ENCODE assay signal across 8 mouse cellular contexts in the genomic region with DNA sequence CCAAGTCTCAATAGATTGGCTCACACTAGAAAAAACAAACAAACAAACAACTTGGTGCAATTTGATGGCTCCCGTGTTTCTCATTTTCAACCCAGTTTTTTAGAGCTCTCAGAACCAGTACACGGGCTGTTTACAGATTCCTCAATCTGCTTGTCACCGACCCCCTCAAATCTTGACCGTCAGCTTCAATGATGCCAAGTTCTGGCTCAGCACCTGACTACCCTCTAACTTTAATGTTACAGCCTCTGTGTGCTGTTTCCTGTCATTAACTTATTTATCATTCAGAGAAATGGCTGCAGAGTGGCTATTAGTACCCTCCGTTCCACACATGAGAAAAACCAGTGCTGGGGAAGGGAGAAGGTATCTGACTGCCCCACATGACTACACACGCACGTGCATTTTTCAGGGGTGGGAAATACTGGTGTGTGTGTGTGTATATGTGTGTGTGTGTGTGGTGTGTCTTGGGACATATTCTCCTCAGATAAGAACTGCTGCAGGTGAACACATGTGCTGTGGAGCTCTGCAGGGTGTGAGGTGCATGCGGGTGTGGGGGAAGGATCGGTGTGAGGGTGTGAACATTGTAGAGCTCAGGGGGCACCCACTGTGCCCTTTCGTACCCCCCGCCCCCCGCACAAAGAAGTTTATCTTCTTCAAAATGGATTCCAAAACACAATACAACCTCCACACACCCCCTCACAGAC.
DNase-seq lines count a peak whose midpoint lies in the region; ATAC-seq lines count a peak whose summit lies in the region.

No protein-coding gene starts in this region.

- no peak for DNase-seq in forebrain, embryonic 11.5 days (ENCODE audit: low spot score)
- no peak for DNase-seq in neural tube, embryonic 11.5 days (ENCODE audit: low spot score)
- DNase-seq in neural tube, embryonic 10.5 days (ENCODE audit: extremely low spot score, low spot score): no peak
- no peak for DNase-seq in liver, embryonic 11.5 days (ENCODE audit: low spot score)
- no peak for DNase-seq in ovary, adult 18-20 months (ENCODE audit: low spot score)
- no peak for DNase-seq in thymus, adult 18-20 months
- DNase-seq in cerebellum, postnatal 36 days: no peak

- no peak overlapping the region for H3K27ac ChIP-seq in forebrain, embryonic 12.5 days
- H3K27ac ChIP-seq in forebrain, embryonic 11.5 days (ENCODE audit: low read depth, low read length): no peak overlapping the region
- H3K27ac ChIP-seq in neural tube, embryonic 11.5 days (ENCODE audit: low read depth, low read length): 0 out of 2 replicates have a peak overlapping the region, but pooled peaks have one; percentile 6
- peak overlapping the region; percentile 72; the same call in 1 of the 2 replicates for H3K27ac ChIP-seq in liver, embryonic 11.5 days (ENCODE audit: low read depth, low read length)

- H3K4me3 ChIP-seq in forebrain, embryonic 12.5 days (replicated peaks): no peak overlapping the region
- H3K4me3 ChIP-seq in forebrain, embryonic 11.5 days (ENCODE audit: low read depth, low read length): no peak overlapping the region
- no peak overlapping the region for H3K4me3 ChIP-seq in neural tube, embryonic 11.5 days (ENCODE audit: low read depth, low read length)
- H3K4me3 ChIP-seq in liver, embryonic 11.5 days (ENCODE audit: low read depth, low read length): no peak overlapping the region

- no peak overlapping the region for H3K4me2 ChIP-seq in forebrain, embryonic 12.5 days
- no peak overlapping the region for H3K4me2 ChIP-seq in forebrain, embryonic 11.5 days (ENCODE audit: low read depth, low read length, severe bottlenecking)
- no peak overlapping the region for H3K4me2 ChIP-seq in neural tube, embryonic 11.5 days (ENCODE audit: low read depth)
- H3K4me2 ChIP-seq in liver, embryonic 11.5 days: no peak overlapping the region

- H3K27me3 ChIP-seq in forebrain, embryonic 12.5 days: 0 out of 2 replicates have a peak, but pooled peaks cover 7% of the 10 kb centered on the region
- no peaks in the 10 kb centered on the region for H3K27me3 ChIP-seq in forebrain, embryonic 11.5 days (ENCODE audit: control insufficient read depth, insufficient read depth, low read length)
- H3K27me3 ChIP-seq in neural tube, embryonic 11.5 days (ENCODE audit: control insufficient read depth, insufficient read depth, low read length): no peaks in the 10 kb centered on the region
- H3K27me3 ChIP-seq in liver, embryonic 11.5 days (replicated peaks; ENCODE audit: control insufficient read depth, insufficient read depth, low read length): no peaks in the 10 kb centered on the region

- ATAC-seq in forebrain, embryonic 12.5 days (ENCODE audit: low FRiP score): 0 out of 2 replicates have a peak, but pooled peaks have one; percentile 12
- no peak for ATAC-seq in forebrain, embryonic 11.5 days (replicated peaks; ENCODE audit: low FRiP score)
- peak; percentile 49; the same call in 1 of the 2 replicates for ATAC-seq in neural tube, embryonic 11.5 days (ENCODE audit: insufficient read depth, low FRiP score, low TSS enrichment)
- ATAC-seq in liver, embryonic 11.5 days (replicated peaks; ENCODE audit: low FRiP score): no peak; the same call in 1 of the 2 replicates

- 85% methylated on average over 12 of the region's 12 CpGs for WGBS in forebrain, embryonic 12.5 days
- WGBS in forebrain, embryonic 11.5 days: 81% methylated on average over 12 of the region's 12 CpGs
- 70% methylated on average over 12 of the region's 12 CpGs for WGBS in neural tube, embryonic 11.5 days
- WGBS in liver, embryonic 11.5 days: 57% methylated on average over 12 of the region's 12 CpGs

- H3K9ac ChIP-seq in forebrain, embryonic 12.5 days: no peak overlapping the region
- H3K9ac ChIP-seq in forebrain, embryonic 11.5 days (ENCODE audit: low read length): no peak overlapping the region
- H3K9ac ChIP-seq in neural tube, embryonic 11.5 days (ENCODE audit: low read length): no peak overlapping the region
- H3K9ac ChIP-seq in liver, embryonic 11.5 days (ENCODE audit: low read depth, low read length): peak overlapping the region; percentile 32; the same call in 1 of the 2 replicates

- peaks cover 9% of the 10 kb centered on the region; the same call in 1 of the 2 replicates for H3K4me1 ChIP-seq in forebrain, embryonic 12.5 days
- H3K4me1 ChIP-seq in forebrain, embryonic 11.5 days (replicated peaks; ENCODE audit: control insufficient read depth, insufficient read depth, low read length): peaks cover 2% of the 10 kb centered on the region; the same call in 1 of the 2 replicates
- H3K4me1 ChIP-seq in neural tube, embryonic 11.5 days (ENCODE audit: control insufficient read depth, insufficient read depth, low read length): no peaks in the 10 kb centered on the region
- H3K4me1 ChIP-seq in liver, embryonic 11.5 days (replicated peaks; ENCODE audit: control insufficient read depth, insufficient read depth, low read length): peaks cover 36% of the 10 kb centered on the region

- H3K36me3 ChIP-seq in forebrain, embryonic 12.5 days (replicated peaks): no peaks in the 10 kb centered on the region
- H3K36me3 ChIP-seq in forebrain, embryonic 11.5 days (ENCODE audit: control insufficient read depth, insufficient read depth, low read length): no peaks in the 10 kb centered on the region
- H3K36me3 ChIP-seq in neural tube, embryonic 11.5 days (ENCODE audit: control insufficient read depth, insufficient read depth, low read length): no peaks in the 10 kb centered on the region
- no peaks in the 10 kb centered on the region for H3K36me3 ChIP-seq in liver, embryonic 11.5 days (ENCODE audit: control insufficient read depth, insufficient read depth, low read length)

- H3K9me3 ChIP-seq in forebrain, embryonic 12.5 days: no peaks in the 10 kb centered on the region
- H3K9me3 ChIP-seq in forebrain, embryonic 11.5 days (ENCODE audit: control insufficient read depth, low read length): no peaks in the 10 kb centered on the region
- H3K9me3 ChIP-seq in neural tube, embryonic 11.5 days (ENCODE audit: control insufficient read depth, low read length): no peaks in the 10 kb centered on the region
- no peaks in the 10 kb centered on the region for H3K9me3 ChIP-seq in liver, embryonic 11.5 days (ENCODE audit: control insufficient read depth, low read length)

Comparison
In these comparisons a context has a peak if more than half of its experiments do, and no peak if none do; other contexts are left out.
1. ATAC-seq: peak in forebrain, embryonic 12.5 days (single experiment) and neural tube, embryonic 11.5 days (single experiment); none in forebrain, embryonic 11.5 days (single experiment) and liver, embryonic 11.5 days (single experiment).
2. H3K27ac ChIP-seq: peak in neural tube, embryonic 11.5 days (single experiment) and liver, embryonic 11.5 days (single experiment); none in forebrain, embryonic 12.5 days (single experiment) and forebrain, embryonic 11.5 days (single experiment).